Mouse (Mus musculus) hindbrain, embryonic 14.5 days (tissue): ENCODE measurements at regions not wholly inside any gene's neighbourhood (a gene's known extent, or its start where the extent isn't known, plus 50 kb on each side); places are given as distances from the start of the nearest gene placed in this dataset.

Source experiments
- ATAC-seq: fragments of 200-750 bp; cut with Nextera tagmentation; 2 replicates; pipeline ENCODE4 v1.8.0; 2017; ENCODE audit warnings: moderate number of reproducible peaks, mild to moderate bottlenecking, moderate TSS enrichment, moderate library complexity; ENCODE audit not compliant: low FRiP score
- DNase-seq: peaks from one replicate; pipeline ENCODE4 v3.0.0-alpha.2; 2015; ENCODE audit warnings: low spot score
- H3K27ac ChIP-seq: fragments of 300-500 bp; sonication (generic); 2 replicates; pipeline ENCODE4 v1.5.1; 2014; ENCODE audit warnings: mild to moderate bottlenecking, moderate library complexity
- H3K27me3 ChIP-seq: fragments of 300-500 bp; sonication (generic); 2 replicates; pipeline ENCODE4 v1.6.1; 2014; ENCODE audit warnings: mild to moderate bottlenecking, low read length, mixed read lengths; ENCODE audit not compliant: control insufficient read depth, insufficient read depth
- H3K36me3 ChIP-seq: fragments of 300-500 bp; sonication (generic); replicated peaks from 2 replicates; pipeline ENCODE4 v1.6.1; 2014; ENCODE audit not compliant: control insufficient read depth, insufficient read depth
- H3K4me1 ChIP-seq: fragments of 300-500 bp; sonication (generic); replicated peaks from 2 replicates; pipeline ENCODE4 v1.6.1; 2014; ENCODE audit warnings: antibody characterized with exemption, low read length, mixed read lengths; ENCODE audit not compliant: control insufficient read depth, insufficient read depth
- H3K4me2 ChIP-seq: fragments of 300-500 bp; sonication (generic); replicated peaks from 2 replicates; pipeline ENCODE4 v1.6.1; 2014; ENCODE audit warnings: mild to moderate bottlenecking, moderate library complexity
- H3K4me3 ChIP-seq: fragments of 300-500 bp; sonication (generic); replicated peaks from 2 replicates; pipeline ENCODE4 v1.5.1; 2014; ENCODE audit warnings: mild to moderate bottlenecking, low read length
- H3K9ac ChIP-seq: fragments of 300-500 bp; sonication (generic); 2 replicates; pipeline ENCODE4 v1.6.1; 2014
- H3K9me3 ChIP-seq: fragments of 300-500 bp; sonication (generic); 2 replicates; pipeline ENCODE4 v1.6.1; 2016; ENCODE audit warnings: low read length; ENCODE audit not compliant: control insufficient read depth
- WGBS: fragments of 180-500 bp; shearing (Covaris S2); extraction: QIAGEN DNeasy Blood & Tissue Kit; methylation state at CpG from one replicate; pipeline ENCODE4 v1.1.7; 2014; 5-methylcytosine and 5-hydroxymethylcytosine counted together

DNA sequence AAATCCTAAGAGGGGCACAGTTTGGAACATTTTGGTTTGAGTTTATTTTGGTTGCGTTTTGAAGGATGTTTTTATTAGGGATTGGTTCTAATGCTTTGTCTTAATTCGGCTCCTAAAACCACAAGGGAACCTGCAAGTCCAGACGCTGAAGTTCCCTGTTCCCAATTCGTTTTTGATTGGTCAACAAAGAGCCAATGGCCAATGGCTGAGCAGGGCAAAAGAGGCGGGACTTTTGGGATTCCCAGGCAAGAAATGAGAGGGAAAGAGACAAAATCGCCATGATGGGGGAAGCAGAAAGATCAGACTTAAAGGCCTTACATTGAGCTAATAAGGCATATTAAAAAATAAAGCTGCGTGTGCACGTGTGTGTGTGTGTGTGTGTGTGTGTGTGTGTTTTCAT is 76.3 kb downstream of the Cartpt start:
- Histone ChIP-seq H3K4me2 (no peak overlapping the region), H3K27ac (no peak overlapping the region), H3K4me1 (no peaks in the 10 kb centered on the region), H3K36me3 (no peaks in the 10 kb centered on the region), H3K9ac (no peak overlapping the region), H3K9me3 (no peaks in the 10 kb centered on the region), H3K27me3 (no peaks in the 10 kb centered on the region), H3K4me3 (no peak overlapping the region)
- ATAC-seq (no peak), DNase-seq (no peak)
- 72% methylated on average over 8 of the region's 8 CpGs for WGBS

DNA sequence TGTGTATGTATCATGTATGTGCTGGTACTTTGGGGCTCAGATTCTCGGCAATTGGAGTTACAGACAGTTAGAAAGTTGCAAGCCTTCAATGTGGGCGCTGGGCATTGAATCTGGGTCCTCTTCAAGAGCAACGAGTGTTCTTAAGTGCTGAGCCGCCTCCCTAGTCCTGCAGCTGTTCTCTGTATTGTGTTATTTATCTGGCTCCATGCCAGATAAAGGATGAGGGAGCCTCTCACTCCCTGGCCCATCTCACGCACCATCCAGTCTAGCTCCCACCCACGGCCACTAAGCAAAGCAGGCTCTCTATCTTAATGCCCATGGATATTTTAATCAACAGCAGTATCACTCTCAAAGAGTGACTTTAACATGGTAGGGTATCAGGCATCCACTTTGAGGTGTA is 84.2 kb downstream of the Cartpt start:
- WGBS: 60% methylated on average over 6 of the region's 6 CpGs
- Histone ChIP-seq H3K36me3 (no peaks in the 10 kb centered on the region), H3K27me3 (no peaks in the 10 kb centered on the region), H3K4me1 (0 out of 2 replicates have a peak, but pooled peaks cover 5% of the 10 kb centered on the region), H3K9me3 (no peaks in the 10 kb centered on the region), H3K27ac (no peak overlapping the region), H3K4me2 (no peak overlapping the region), H3K9ac (no peak overlapping the region), H3K4me3 (no peak overlapping the region)
- DNase-seq (no peak), ATAC-seq (no peak)

GRCm38 (mm10) chr13:99815786-99816185 is 85.1 kb downstream of the Cartpt start:
- no peak overlapping the region for H3K4me2 ChIP-seq
- no peak overlapping the region for H3K27ac ChIP-seq
- no peak for DNase-seq
- no peaks in the 10 kb centered on the region for H3K36me3 ChIP-seq
- no peak for ATAC-seq
- 58% methylated on average over 6 of the region's 6 CpGs for WGBS
- no peak overlapping the region for H3K4me3 ChIP-seq
- H3K4me1 ChIP-seq: 0 out of 2 replicates have a peak, but pooled peaks cover 5% of the 10 kb centered on the region
- no peaks in the 10 kb centered on the region for H3K9me3 ChIP-seq
- no peak overlapping the region for H3K9ac ChIP-seq
- H3K27me3 ChIP-seq: no peaks in the 10 kb centered on the region

DNA sequence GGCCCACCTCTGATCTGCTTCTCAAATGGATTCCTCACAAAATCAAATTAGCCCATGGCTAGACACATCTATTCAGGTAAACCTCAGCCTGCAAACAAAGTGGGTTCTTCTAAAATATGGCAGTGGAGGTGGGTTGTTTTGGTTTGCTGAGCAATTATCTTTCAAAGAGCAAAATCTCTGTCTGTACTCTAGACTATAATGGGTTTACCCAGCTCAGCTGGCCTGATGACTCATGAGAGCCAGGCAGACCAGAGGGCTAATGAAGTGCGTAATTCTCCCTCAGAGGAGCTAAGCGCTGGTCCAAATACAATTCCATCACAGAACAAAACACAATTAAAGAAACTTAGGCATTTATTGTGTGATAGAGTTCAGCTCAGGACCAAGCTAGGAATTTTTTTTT is 86.1 kb downstream of the Cartpt start:
- H3K4me3 ChIP-seq: no peak overlapping the region
- H3K36me3 ChIP-seq: no peaks in the 10 kb centered on the region
- no peak overlapping the region for H3K27ac ChIP-seq
- H3K4me1 ChIP-seq: 0 out of 2 replicates have a peak, but pooled peaks cover 5% of the 10 kb centered on the region
- H3K9me3 ChIP-seq: no peaks in the 10 kb centered on the region
- no peak overlapping the region for H3K9ac ChIP-seq
- ATAC-seq (no peak), DNase-seq (no peak)
- no peak overlapping the region for H3K4me2 ChIP-seq
- H3K27me3 ChIP-seq: no peaks in the 10 kb centered on the region
- WGBS: 40% methylated on average over 2 of the region's 2 CpGs

DNA sequence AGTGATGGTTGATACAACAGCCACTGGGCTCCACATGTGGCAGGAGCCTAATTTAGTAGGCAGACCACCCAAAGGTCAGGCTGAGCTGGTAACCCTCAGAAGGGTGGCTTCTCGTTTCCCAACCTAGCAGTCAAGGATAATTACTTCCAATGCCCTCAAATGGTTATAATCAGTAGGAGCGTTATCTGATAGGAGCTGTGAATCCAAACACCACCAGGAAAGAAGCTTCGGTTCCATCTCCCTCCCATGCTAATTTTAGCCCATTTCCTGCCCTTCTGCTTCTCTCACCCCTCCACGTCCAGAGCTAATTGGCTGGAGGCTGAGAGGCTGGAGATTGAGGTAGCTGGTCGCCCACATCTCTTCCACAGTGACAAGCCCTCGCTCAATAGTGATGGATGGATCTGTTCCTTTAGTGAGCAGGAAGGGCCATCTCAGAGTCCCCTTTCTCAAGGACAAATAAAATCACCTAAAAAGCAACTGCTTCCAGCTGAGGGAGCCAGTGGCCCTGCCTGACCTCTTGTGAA is 86.8 kb downstream of the Cartpt start:
- ATAC-seq (no peak), DNase-seq (no peak)
- Histone ChIP-seq H3K27me3 (no peaks in the 10 kb centered on the region), H3K9ac (no peak overlapping the region), H3K9me3 (no peaks in the 10 kb centered on the region), H3K4me3 (no peak overlapping the region), H3K4me1 (0 out of 2 replicates have a peak, but pooled peaks cover 5% of the 10 kb centered on the region), H3K4me2 (no peak overlapping the region), H3K27ac (no peak overlapping the region), H3K36me3 (no peaks in the 10 kb centered on the region)
- 52% methylated on average over 6 of the region's 6 CpGs for WGBS

DNA sequence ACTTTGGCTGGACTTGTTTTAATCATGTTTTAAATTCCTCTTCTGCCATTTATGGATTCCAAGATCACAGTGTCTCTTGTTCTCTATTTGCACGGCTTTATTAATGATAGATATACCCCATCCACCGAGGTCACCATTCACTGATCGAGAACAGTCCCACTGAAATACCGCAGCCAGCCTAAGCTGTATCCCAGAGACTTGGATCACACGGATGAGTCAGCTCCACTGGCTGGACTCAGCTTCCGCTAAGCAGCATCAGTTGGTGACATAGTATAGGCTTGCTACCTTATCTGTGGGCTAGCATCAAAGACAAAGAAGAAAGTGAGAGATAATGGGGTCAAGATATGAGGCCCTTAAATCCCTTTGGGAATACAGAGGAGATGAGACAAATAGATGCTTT is 106.4 kb downstream of the Cartpt start:
- no peaks in the 10 kb centered on the region for H3K4me1 ChIP-seq
- H3K9me3 ChIP-seq: no peaks in the 10 kb centered on the region
- H3K27me3 ChIP-seq: no peaks in the 10 kb centered on the region
- no peak overlapping the region for H3K4me2 ChIP-seq
- H3K27ac ChIP-seq: no peak overlapping the region
- DNase-seq: no peak
- no peaks in the 10 kb centered on the region for H3K36me3 ChIP-seq
- 55% methylated on average over 6 of the region's 6 CpGs for WGBS
- H3K4me3 ChIP-seq: no peak overlapping the region
- ATAC-seq: no peak
- H3K9ac ChIP-seq: no peak overlapping the region

- Histone ChIP-seq H3K4me1 (no peaks in the 10 kb centered on the region), H3K9me3 (no peaks in the 10 kb centered on the region), H3K4me2 (no peak overlapping the region), H3K27ac (no peak overlapping the region), H3K4me3 (no peak overlapping the region), H3K9ac (no peak overlapping the region), H3K36me3 (no peaks in the 10 kb centered on the region), H3K27me3 (no peaks in the 10 kb centered on the region)
- 39% methylated on average over 7 of the region's 7 CpGs for WGBS
- ATAC-seq (peak; percentile 31; the same call in 1 of the 2 replicates), DNase-seq (no peak)
These were observed 107.0 kb downstream of the Cartpt start for GRCm38 (mm10) chr13:99793786-99794435.

DNA sequence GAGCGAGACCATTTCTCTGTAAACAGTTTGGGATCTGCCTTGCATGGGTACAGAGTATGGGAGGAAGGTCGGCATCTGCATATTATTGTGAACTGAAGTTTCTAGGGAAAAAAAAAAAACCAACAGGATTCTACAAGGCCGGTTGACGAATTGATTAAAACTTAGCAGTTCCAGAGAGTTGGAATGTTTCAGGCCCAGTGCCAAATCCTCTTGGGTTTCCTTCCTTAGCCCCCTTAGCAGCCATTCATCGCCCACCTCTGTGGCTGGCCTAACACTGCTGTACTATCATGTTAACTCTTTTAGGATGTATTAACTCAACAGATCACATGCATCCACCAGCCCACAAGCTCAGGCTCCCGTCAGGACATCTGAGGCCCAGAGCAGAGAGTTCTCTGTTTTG is 107.9 kb downstream of the Cartpt start:
- Histone ChIP-seq H3K36me3 (no peaks in the 10 kb centered on the region), H3K9me3 (no peaks in the 10 kb centered on the region), H3K4me2 (no peak overlapping the region), H3K27ac (no peak overlapping the region), H3K9ac (no peak overlapping the region), H3K4me1 (no peaks in the 10 kb centered on the region), H3K4me3 (no peak overlapping the region), H3K27me3 (no peaks in the 10 kb centered on the region)
- WGBS: 81% methylated on average over 6 of the region's 6 CpGs
- DNase-seq (no peak), ATAC-seq (no peak)

GRCm38 (mm10) chr13:99790951-99791350 is 109.9 kb downstream of the Cartpt start:
- 77% methylated on average over 5 of the region's 5 CpGs for WGBS
- Histone ChIP-seq H3K4me2 (no peak overlapping the region), H3K9ac (no peak overlapping the region), H3K4me3 (no peak overlapping the region), H3K9me3 (no peaks in the 10 kb centered on the region), H3K36me3 (no peaks in the 10 kb centered on the region), H3K4me1 (no peaks in the 10 kb centered on the region), H3K27ac (no peak overlapping the region), H3K27me3 (no peaks in the 10 kb centered on the region)
- ATAC-seq (no peak), DNase-seq (no peak)

- H3K27ac ChIP-seq: no peak overlapping the region
- DNase-seq (no peak), ATAC-seq (no peak)
- no peaks in the 10 kb centered on the region for H3K4me1 ChIP-seq
- no peak overlapping the region for H3K4me3 ChIP-seq
- H3K9ac ChIP-seq: no peak overlapping the region
- H3K4me2 ChIP-seq: no peak overlapping the region
- H3K9me3 ChIP-seq: no peaks in the 10 kb centered on the region
- WGBS: 49% methylated on average over 4 of the region's 4 CpGs
- no peaks in the 10 kb centered on the region for H3K27me3 ChIP-seq
- H3K36me3 ChIP-seq: no peaks in the 10 kb centered on the region
These were observed 113.1 kb downstream of the Cartpt start for GRCm38 (mm10) chr13:99787760-99788159.
